Mouse (Mus musculus) E14TG2a.4 (cell line): ENCODE results near the gene Gch1.

Source experiments
- CTCF ChIP-seq: conservative IDR thresholded peaks from 2 replicates; pipeline ENCODE4 v1.5.1; 2014; ENCODE audit warnings: low read length
- POU5F1 ChIP-seq: IDR thresholded peaks from 2 replicates; pipeline ENCODE4 v1.6.1; 2014; ENCODE audit warnings: low read length, borderline replicate concordance

DNA sequence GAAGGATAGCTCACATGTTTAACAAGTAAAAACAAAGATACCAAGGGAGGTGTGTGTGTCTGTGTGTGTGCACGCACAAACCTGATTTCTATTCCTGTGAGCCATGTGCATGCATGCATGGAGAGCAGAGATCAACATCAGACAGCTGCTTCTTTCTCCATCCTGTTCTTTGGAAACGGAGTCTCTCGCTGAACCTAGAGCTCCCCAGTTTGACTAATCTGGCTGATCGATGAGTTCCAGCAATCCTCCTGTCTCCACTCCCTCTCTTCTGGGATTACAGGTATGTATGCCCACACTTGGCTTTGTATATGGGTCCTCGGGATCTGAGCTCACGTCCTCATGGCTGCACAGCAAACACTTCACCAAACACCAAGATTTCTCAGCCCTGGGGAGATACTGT is 4.3 kb upstream of the Gch1 start:
- no peak for TF ChIP-seq CTCF
- TF ChIP-seq POU5F1: no peak
